Mouse (Mus musculus): ENCODE data around the gene Iqgap2. TPM values are rescaled to one million over a fixed set of nuclear protein-coding genes. Genes with fewer than 3 reads are reported as not detected.
A peak's percentile ranks its signal among the peaks of the same experiment; 100 is the strongest.

The Iqgap2 gene
- total RNA-seq, 2 experiments from 2014 or later = 149 to 229 TPM

DNA sequence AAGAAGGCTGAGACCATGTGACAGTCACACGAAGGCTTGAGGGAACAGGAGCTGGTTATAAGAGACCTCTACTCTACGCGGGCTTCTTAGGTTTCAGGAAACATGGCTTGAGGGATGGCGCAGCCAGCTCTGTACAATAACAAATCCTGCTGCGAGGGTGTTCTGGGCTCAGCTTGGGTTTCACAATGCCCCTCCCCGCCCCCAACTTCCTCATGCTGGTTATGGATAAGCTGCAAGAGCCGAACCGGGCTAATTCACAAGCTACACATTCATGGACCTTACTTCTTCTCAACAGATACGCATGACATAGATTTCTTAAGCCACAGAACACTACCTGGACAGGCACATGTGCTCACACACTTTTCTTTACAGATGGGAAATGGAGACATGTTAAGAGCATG, 113.0 kb downstream of the Iqgap2 start:
- peak in 1 of 2 experiments; percentile 34 for DNase-seq

- DNase-seq = no peak
Measured at GRCm38 (mm10) chr13:95777651-95778391, 113.9 kb downstream of the Iqgap2 start.

DNA sequence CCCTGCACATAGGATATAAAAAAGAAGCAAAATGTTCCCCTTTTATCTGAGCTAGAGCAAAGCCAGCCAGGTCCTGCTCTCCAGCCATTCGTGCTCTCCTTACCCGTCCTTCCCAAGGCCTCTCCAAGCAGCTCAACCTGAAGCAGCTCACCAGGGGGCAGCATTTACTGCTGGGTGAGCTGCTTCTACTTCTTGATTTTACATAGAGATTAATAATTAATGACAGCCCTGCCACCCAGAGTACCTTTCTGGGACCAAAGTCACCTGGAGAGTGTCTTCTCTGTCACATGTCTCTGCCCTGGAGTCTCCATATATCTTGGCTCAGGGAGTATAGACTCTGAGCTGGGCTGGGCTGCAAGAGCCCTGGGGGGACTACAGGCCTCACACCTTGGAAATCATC, 114.5 kb downstream of the Iqgap2 start:
- DNase-seq = peak; percentile 81 to 88

- DNase-seq = no peak
Measured at GRCm38 (mm10) chr13:95774966-95775696, 116.6 kb downstream of the Iqgap2 start.

DNA sequence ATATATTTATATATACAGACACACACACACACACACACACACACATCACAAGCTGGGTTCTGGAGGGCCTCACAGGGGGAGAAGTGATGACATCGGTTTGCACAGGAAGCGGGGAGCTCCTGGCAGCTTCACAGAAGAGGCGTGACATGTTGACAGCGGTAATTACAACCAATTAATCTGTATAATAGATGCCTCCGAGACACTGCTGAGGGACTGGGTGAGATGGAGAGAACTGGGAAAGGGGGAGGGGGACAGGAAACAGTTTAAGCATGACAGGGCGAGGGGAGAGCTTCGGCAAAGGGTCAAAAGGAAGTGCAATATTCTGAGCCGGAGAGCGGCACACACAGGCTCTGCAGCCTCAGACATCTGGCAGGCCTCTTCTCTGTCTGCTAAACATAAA, 126.7 kb downstream of the Iqgap2 start:
- DNase-seq = no peak

DNA sequence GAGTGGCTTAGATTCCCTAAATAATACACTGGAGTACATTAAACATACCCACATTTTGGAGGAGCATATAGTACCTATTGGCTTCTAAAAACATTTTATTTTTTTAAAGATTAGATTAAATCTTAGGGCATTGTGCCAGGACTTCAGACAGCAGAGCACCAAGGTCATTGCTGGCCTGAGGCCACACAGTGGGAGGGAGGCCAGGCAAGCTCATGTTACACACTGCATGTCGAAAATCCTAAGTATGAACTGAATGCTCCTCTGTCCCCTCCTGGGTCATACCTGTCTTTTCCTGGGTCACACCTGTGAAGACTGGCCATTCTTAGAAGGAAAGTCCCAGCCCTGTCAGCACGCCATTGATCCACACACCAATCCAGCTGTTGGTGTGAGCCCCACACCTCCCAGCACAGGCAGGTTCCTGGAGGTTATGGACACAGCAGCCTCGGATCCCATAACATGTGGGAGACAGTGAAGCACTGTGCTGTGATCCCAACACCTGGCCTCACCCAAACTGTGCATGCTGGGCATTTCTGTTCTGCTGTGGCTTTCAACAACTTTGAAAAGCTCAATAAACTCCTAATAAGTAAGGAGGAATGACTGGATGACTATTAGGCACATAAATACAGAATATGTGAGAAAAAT, 127.7 kb downstream of the Iqgap2 start:
- peak; percentile 82 for DNase-seq

DNA sequence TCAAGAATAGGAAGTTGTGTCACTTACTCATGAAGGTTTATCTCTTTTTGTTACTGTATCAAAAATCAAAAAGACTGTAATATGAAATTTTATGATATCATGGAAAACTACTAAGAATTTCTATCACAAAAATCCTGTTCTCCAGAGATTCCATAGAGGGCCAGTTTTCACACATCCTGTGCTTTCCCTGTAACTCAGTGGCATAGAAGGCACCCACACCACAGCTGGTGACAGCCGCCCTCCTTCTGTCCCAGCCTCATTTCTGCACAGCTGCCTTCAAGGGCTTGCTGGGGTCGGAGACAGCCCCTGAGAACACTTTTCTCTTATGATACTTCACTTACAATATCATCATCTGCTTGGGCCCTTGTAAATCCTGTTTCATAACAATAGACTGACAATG, 131.9 kb downstream of the Iqgap2 start:
- DNase-seq = no peak

- peak; percentile 33 to 39 for DNase-seq
Measured at GRCm38 (mm10) chr13:95754285-95754684, 137.4 kb downstream of the Iqgap2 start.

DNA sequence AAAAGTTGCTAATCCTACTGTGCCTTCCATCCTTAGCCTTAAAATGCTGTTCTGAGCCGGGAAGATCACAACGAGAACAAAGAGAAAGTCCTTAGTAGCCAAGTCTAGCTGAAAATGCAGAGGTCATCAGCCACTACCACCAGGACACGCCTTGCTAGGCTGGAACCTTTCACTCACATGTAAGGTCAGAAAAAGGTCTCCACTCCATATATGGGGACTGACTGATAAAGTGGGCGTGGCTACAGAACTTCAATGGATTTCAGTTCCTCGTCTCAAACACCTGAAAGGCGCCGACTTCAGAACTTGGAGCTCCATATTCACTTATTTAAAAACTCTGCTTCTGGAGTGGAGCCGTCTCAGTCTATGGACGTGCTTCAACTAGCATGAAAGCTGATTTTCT, 139.3 kb downstream of the Iqgap2 start:
- DNase-seq = no peak

DNA sequence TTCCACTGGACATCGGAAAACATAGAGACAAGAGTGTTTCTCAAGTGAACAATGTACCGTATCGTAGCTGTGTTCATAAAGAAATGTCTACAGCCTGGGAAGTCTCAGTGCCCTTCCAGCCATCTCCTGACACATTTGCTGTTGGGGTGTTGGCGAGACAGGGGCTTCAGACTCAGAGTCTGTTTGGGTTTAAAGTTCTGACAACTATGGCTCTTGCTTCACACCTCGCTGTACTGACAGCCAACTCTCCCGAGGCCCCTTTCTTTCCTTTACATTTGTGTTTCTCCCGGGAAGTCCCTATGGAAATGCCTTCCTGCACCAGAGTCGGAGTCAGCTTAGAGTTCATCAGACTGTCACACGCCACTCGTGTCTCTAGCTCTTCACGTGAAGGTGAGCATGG, 144.2 kb downstream of the Iqgap2 start:
- no peak for DNase-seq

- DNase-seq = no peak
Measured at GRCm38 (mm10) chr13:95747101-95747500, 144.6 kb downstream of the Iqgap2 start.

- DNase-seq = peak; percentile 66 to 79
Measured at GRCm38 (mm10) chr13:95746509-95746908, 145.2 kb downstream of the Iqgap2 start.

DNA sequence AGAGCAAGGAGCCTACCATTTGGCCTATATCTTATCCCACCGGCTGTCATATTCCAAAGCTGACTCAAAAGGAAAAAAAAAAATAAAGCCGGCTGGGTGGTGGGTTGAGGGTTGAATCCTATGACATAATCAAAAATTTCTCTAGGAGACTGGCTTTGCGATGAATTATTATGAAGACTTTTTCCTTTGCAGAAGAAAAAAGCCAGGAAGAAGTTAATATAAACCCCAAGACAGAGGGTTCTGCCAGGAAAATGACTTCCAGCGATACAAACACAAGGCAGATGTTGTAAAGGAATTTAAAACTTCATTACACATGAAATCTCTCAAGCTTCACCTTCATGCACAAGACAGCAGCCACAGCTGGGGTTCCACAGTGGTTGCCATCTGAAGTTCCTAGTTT, 146.3 kb downstream of the Iqgap2 start:
- DNase-seq = no peak

DNA sequence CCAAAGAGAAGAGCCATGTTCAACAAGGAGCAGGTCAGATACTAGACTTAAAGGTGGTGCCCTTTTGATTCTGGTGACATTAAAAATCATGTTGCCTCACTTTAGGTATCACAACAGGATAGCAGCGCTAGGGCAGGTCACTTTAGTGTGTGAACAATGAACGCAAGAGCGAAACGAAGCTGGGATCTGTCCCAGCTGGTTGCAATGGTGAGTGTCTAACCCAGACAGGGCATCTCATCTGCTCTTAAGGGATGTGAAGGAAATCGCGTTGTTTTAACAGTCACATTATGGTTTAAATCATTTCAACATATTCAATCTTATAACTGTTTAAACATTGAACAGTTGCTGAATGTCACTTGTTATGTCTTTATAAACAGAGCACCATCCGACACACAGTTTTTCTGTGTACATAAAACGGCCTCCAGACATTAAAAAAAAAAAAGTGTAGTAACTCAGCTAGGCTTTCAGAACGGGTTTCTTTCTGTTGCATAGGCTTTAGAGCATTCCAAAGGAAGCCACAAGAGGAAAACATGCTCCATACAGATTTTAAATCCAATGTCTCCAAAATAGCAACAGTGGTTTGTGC, 148.7 kb downstream of the Iqgap2 start:
- no peak for DNase-seq

- no peak for DNase-seq
Measured at GRCm38 (mm10) chr13:95741813-95742689, 149.7 kb downstream of the Iqgap2 start.

- no peak for DNase-seq
Measured at GRCm38 (mm10) chr13:95739651-95740050, 152.1 kb downstream of the Iqgap2 start.

- no peak for DNase-seq
Measured at GRCm38 (mm10) chr13:95730491-95730890, 161.2 kb downstream of the Iqgap2 start.

DNA sequence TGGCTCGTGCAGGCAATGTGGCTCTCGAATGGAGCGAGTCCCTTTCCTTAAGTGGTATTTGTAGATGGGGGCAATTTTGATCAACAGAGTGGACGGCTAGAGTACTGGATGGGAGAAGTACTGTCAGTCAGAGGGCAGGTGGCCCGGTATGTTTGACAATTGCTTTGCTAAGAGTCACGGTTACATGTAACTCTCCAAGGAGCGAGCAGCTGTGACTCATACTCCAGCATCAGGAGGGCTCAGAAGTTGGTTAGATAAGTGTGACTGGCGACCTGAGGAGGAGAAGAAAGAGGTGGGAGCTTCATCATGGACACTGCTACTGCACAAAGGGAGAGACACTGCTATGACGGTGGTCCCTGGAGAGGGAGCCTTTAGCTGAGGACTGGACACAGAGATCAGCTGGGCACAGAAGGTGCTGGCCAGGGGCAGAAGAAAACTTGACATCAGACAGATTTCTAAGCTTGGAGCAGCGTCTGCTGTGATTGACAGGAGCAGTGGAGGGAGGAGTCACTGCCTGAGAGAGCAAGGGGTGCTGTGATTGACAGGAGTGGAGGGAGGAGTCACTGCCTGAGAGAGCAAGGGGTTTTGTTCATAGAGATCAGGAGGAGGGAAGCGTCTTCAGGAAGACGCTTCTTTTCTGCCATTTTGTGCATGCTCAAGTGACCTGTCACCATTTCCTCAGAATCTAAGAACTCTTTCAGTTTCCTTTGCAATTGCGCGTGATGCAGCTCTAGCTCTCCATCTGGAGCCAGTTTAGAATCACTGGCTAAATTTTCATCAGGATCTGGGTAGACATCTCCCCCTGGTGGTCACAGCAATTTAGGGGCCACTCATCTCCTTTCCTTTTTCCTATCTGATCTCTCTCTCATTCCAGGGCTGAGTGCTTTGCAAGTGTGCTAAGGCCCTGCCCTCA, 172.1 kb downstream of the Iqgap2 start:
- peak; percentile 64 to 77 for DNase-seq

- no peak for DNase-seq
Measured at GRCm38 (mm10) chr13:95715356-95715755, 176.4 kb downstream of the Iqgap2 start.

DNA sequence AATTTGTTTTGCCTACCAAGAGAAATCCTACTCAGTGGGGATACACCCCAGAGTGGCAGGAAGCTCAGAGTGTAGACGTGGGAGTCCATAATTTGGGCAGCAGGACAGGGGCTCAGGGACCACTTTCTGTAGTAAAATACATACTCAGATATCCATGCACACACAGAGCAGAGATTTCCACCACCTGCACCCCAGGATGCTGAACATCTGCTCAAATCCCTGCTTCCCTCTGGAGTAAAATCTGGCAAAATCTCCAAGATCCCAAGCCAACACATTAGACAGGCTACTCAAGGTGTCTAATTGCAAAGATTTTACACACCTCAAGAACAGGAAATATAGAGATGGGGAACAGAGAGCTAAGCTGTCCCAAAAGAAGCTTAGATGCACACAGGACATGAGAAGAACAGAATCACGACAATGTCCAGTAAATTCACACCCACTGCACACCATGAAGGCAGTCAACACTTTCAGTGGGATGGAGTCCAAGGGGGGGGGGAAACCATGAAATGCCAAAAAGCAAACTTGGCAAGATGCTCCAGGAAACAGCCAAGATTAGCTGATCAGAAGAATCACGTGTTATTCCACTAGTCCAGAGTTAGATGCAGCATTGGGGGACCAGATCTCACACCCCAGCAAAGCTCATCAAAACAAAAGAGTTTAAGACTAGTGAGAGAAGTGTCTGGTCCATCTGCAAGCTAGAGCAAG, 177.3 kb downstream of the Iqgap2 start:
- no peak for DNase-seq
